Mouse (Mus musculus) ZHBTc4 (cell line): ENCODE measurements around the gene Cep152.

Experiments
- DNase-seq: peaks from one replicate; pipeline ENCODE4 v3.0.0-alpha.2; 2011; ENCODE audit warnings: low read depth, low spot score

Gene Cep152

DNA sequence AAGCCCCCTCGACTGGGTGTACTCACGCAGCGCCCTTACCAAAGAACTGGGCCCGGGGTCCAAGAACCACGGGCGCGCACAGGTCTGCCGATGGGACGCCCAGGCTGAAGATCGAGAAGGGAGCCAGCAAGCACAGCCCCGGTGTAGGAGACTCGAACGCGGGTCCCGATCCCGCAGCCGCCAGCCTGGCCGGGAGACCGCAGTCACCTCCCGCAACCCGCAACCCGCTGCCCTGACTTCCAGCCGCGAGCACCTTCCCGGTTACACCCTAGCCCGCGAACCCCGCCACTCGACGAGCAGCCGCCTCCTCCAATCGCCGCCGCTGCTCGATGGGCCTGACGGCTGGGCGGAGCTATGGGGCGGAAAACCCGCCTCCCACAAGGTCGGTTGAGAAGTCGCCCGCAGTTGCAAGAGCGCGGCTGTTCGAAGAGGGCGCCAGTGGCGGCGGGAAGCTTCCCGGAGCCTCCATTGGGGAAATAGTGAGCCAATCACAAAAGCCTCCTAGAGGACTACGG is at the start of gene Cep152:
Gene Cep152, minus strand, starts transcription at position 277 of the 515 bp plus-strand sequence.
- DNase-seq: peak; percentile 99

DNA sequence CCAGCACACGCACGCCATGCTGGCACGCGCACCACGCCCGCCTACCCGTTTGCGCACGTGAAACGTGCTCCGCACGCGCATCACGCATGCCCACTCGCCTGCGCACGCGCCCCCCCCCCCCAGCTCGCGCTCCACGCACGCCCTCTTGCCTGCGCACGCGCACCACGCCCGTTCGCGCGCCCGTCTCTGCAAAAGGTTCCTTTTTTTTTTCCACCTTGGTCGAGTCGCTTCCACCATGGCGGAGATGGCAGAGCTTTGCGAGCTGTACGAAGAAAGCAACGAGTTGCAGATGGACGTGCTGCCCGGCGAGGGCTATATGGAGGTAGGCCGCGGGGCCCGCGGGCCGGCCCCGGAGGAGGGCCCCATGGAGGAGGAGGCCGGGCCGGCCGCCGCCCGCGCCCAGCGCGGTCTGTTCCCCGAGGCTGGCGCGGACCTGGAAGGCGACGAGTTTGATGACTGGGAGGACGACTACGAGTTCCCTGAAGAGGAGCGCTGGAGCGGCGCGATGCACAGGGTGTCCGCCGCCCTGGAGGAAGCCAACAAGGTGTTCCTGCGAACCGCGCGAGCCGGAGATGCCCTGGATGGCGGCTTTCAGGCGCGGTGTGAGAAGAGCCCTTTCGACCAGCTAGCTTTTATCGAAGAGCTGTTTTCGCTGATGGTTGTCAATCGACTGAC is 48.2 kb upstream of the Cep152 start, which contains the start of gene Eid1:
Gene Eid1, plus strand, starts transcription at position 139 of the 675 bp plus-strand sequence.
- DNase-seq: peak; percentile 87

DNA sequence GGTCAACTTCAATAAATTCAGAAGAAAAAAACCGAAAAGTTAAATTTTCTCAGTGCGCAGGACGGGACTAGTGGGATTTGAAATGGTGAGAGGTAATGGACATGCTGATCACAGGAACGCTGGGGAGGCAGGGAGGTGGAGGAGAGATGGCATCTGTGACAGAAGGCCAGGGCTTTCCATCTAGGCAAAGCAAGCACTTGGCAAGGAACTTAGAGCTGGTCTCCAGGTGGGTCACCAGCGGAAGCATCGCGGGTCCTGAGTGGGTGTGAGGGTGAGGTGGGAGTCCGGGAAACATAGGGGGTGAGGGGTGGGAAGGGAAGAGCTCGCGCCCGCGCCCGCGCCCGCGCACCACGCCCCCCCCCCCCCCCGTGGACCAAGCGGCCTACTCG is 47.6 kb upstream of the Cep152 start:
- DNase-seq: no peak

DNA sequence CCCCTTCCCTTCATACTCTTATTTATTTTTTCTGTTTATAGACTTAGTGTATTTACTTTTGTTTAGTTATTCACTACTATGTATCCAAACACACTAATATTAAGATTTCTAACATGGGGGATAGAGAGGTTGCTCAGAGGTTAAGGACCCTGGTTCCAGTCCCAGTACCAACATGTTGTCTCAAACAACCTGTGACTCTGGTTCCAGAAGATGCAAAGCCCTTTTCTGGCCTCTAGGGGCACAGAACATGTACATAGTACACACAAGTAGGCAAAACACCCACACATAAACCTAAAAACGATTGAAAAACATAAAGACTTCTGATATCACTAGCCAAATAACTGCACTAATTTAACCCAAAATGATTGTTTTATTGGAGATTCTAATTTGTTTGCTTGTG is 45.9 kb upstream of the Cep152 start:
- peak; percentile 44 for DNase-seq

- no peak for DNase-seq
Observed at GRCm38 (mm10) chr2:125667721-125668120, 42.8 kb upstream of the Cep152 start.

DNA sequence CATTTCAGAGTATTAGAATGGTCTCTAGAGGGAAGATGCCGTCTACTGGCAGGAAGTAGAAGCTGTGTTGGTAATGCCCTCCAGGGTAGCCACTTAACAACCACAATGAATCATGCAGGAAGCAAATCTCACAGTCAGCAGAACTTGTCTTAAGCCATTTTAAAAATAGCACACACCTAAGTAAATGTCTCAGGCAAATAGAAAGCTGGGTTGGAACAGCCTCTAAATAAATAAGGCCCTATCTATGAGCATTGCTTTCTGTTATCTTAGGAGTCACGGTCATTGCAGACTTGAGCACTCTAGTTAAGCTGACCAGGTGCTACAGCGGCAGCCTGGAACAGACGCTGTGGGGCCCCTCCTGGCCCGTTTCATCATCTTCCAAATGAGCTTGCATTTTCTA is 42.3 kb upstream of the Cep152 start:
- no peak for DNase-seq

- no peak for DNase-seq
Observed at GRCm38 (mm10) chr2:125666668-125667067, 41.8 kb upstream of the Cep152 start.

- DNase-seq: no peak
Observed at GRCm38 (mm10) chr2:125665909-125666308, 41.0 kb upstream of the Cep152 start.

GRCm38 (mm10) chr2:125665213-125665612 is 40.3 kb upstream of the Cep152 start:
- DNase-seq: no peak

DNA sequence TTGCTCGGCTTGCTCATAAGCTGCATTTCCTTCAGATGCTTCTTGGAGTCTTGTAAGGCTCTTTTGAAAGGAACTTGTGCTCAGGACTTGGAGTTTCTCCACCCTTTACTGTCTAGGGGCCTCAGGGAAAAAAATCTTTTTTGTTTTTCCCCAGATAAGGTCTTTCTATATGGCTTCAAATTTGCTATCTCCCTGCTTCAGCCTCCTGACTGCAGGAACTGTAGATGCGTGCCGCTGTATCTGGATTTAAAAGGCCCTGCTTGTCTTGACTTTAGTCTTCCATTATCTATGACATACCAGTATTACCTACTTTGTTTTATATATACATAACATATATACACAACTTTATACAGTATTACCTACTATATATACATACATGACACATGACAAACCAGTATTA is 37.6 kb upstream of the Cep152 start:
- no peak for DNase-seq

- no peak for DNase-seq
Observed at GRCm38 (mm10) chr2:125661156-125661555, 36.2 kb upstream of the Cep152 start.

- peak; percentile 19 for DNase-seq
Observed at GRCm38 (mm10) chr2:125660537-125661130, 35.7 kb upstream of the Cep152 start.

- peak; percentile 80 for DNase-seq
Observed at GRCm38 (mm10) chr2:125659823-125660536, 35.1 kb upstream of the Cep152 start.

- no peak for DNase-seq
Observed at GRCm38 (mm10) chr2:125655391-125655790, 30.5 kb upstream of the Cep152 start.

DNA sequence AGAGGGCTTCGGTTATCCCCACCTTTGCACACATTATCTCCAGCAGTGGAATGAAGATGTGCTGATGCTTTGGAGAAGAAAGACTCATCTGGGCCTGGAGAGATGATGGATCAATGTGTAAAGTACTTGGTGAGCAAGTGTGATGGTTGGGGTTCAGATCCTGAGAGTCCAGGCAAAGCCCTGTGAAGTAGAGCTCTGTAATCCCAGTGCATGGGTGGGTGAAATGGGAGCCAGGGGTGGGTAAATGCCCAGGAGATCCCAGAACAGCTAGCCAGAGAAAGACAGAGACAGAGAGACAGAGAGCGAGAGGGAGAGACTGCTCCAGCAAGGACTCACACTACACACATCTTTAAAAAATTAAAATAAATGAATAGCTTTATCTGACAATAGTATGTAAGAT is 28.4 kb upstream of the Cep152 start:
- no peak for DNase-seq

GRCm38 (mm10) chr2:125651563-125651962 is 26.6 kb upstream of the Cep152 start:
- no peak for DNase-seq

DNA sequence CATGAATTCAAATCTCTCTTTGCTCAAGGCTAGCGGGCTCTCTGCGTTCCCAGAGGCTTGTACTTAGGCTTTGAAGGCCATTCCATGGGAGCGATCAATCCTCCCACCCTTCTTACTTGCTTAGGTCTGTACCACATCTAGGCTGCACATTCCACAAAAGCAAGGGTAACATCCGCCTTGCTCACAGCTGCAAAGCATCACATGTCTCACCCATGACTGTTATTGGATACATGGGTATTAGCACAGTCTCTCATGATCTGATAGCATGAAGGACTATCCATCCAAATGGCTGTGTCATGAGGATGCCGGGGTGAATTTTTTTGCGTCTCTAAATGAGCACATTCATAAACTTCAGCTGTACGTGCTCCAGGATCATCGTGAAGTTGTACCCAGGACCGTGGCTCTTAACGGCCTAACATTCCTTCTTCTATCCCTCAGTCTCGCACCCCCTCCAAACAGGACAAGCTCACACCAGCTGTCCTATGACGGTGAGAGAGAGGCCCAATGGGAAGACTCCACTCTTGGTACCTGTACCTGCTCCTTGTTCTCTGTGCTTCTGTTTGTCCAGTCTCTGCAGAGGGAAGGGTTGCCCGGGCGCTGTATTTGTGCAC is 25.9 kb upstream of the Cep152 start:
- no peak for DNase-seq

DNA sequence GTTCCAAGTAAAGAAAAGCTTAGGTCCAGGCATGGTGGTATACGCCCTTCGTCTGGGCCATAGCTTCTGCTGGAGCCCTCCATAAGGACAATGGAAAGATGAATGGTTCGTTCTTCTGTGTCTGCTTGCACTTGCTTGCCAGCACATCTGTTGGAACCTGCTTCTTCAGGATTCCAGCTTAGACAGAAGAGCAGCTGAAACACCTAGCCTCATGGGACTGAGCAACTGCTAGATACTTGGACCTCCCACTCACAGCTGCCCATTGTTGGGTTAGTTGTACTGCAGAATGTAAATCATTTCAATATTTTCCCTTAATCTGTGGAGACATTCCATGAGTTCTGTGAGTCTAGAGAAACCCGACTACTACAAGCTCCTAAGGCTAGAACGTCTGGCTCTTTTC is 25.1 kb upstream of the Cep152 start:
- DNase-seq: no peak

GRCm38 (mm10) chr2:125644912-125645311 is 20.0 kb upstream of the Cep152 start:
- DNase-seq: no peak

GRCm38 (mm10) chr2:125637331-125637730 is 12.4 kb upstream of the Cep152 start:
- DNase-seq: no peak

DNA sequence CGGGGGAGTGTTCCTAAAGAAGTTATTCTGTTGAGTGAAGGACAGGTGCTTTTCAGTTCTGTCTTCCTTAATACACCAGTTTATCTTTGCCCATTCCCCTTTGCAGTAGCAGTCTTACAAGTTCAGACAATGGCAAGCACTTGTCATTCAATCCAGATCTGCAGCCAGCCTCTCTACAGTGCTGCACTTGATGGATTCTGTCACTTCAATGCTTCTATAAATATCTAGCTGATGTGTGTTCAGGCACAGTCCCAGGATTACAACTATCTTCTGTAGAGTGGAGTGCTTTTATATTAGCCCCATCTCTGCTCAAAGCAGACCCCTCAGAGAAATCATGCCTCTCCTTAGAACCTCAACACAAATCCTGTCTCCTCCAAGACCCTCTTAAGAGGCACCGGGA is 5.1 kb upstream of the Cep152 start:
- no peak for DNase-seq

DNA sequence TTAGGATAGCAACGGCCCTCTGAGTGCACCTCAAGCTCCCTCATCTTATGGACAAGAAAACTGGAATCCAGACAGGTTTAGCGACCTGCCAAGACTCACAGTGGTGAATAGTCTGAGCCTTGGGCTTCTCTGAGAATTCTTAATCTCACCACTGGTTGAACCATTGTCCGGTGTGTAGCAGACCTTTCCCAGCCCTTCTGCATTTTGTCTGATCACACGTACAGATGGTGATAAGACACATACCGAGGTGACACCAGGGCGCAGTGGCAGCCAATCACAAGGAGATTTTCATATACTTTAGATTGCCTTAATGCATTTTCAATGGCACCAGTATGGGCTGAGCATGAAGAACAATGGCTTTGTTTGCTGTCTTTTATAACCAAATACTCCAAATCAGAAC is 3.6 kb upstream of the Cep152 start:
- DNase-seq: no peak
